Mouse (Mus musculus) left cerebral cortex, adult 9 months (tissue): ENCODE data around the gene Banf2.

Source experiments
- DNase-seq, 2 experiments: peaks; one replicate each; pipeline ENCODE4 v3.0.0; 2022; ENCODE audit warnings: low spot score in 2 of 2

Banf2 gene

DNA sequence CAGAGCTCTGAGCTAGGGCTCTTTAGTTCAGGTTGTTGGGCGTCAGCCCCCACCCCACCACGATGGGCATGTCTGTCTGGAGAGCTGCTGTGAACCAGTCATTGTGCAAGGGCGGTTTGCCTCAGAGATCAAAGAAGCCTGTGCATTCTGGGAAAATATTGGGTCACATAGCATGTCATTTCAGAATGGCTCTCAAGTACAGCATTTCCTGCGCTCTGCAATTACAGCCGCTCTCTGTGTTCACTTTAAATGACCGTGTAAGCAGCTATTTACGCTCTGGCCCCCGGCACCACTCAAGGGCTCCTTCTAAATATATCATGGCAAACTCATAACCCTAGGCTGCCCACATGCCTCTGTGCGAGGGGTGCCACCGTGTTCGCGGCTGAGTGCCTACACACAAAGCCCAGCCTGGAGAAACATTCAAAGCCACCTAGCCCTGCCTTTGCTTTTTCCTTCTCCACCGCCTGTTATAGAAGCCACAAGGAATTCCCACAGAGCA lies 68.7 kb downstream of the Banf2 start:
- no peak for DNase-seq

DNA sequence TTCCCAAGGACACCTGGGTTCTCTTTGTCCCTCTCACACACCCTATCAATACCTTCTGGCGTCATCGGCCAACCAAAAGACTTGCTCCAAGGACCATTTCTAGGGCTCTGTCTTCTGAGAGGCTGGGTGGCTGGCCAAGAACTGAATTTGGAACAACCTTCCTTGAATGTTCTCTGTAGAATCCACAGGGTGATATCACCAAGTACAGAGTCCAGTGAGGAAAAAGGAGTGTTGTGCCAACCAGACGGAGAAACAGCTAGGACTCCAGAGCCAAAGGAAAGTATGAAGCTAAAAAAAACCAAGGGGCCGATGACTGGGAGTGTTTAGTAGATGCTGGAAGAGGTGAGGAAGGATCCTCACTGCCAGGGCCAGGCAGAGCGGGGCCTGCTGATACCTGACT lies 74.5 kb downstream of the Banf2 start:
- no peak for DNase-seq

GRCm38 (mm10) chr2:144107810-144108209 lies 75.0 kb downstream of the Banf2 start:
- no peak for DNase-seq

GRCm38 (mm10) chr2:144108376-144108775 lies 75.5 kb downstream of the Banf2 start:
- DNase-seq = no peak

GRCm38 (mm10) chr2:144111966-144112365 lies 79.1 kb downstream of the Banf2 start:
- DNase-seq = no peak

- DNase-seq = no peak
Measured at GRCm38 (mm10) chr2:144112666-144113065, 79.8 kb downstream of the Banf2 start.

GRCm38 (mm10) chr2:144118061-144118460 lies 85.2 kb downstream of the Banf2 start:
- no peak for DNase-seq

DNA sequence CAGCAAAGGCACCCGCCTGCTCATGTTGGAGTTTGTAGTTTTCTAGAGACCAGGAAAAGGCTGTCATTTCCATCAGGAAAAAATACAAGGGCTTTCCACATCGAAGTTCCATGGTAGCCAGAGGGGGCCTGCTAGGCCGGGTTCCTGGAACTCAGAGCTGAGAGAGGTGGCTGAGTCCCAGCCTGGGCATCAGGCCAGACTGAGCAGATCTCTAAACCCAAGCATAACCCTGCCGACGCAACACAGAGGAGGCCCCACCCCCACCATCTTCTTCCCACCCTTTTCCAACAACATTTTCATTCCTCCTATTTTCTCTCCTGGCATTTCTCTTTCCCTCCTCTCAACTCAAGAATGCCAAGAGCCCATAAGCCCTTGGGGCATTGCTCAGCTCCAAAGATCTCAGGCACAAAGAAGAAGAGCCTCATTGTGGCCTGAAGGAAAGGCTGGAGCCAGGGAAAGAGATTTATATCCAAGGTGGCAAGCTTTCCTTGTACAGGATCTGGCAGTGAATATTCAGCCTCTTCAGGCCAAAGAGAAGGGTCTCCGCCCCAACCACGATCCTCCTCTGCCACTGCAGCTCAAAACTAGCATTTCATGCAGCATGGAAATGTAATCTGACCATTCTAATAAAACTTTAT lies 87.4 kb downstream of the Banf2 start:
- DNase-seq = no peak

- DNase-seq = no peak
Measured at GRCm38 (mm10) chr2:144122068-144122467, 89.2 kb downstream of the Banf2 start.
